7 mouse cellular contexts compared by ENCODE assay signal in genomic region chr9:114688953-114689407, GRCm38 (mm10). TPM values are rescaled to one million over a fixed set of nuclear protein-coding genes. Genes with fewer than 3 reads are reported as not detected.
DNase-seq lines count a peak whose midpoint lies in the region; ATAC-seq and TF ChIP-seq lines count a peak whose summit lies in the region.

No protein-coding gene starts in this region.

- peak overlapping the region; percentile 73 for H3K4me2 ChIP-seq in hindbrain, embryonic 12.5 days (replicated peaks)
- peak overlapping the region; percentile 84 for H3K4me2 ChIP-seq in liver, embryonic 16.5 days (ENCODE audit: low read depth, low read length)

- ATAC-seq in hindbrain, embryonic 12.5 days (ENCODE audit: low FRiP score), result peak; percentile 78
- ATAC-seq in liver, embryonic 16.5 days (ENCODE audit: low read depth), result peak; percentile 83
- 0 out of 2 replicates have a peak, but pooled peaks have one; percentile 26 for ATAC-seq in neutrophil, adult 5-6 weeks (ENCODE audit: extremely low read depth, insufficient number of reproducible peaks, low FRiP score, poor library complexity, severe bottlenecking)
- ATAC-seq in cerebellum, adult (ENCODE audit: insufficient number of reproducible peaks, low FRiP score, low TSS enrichment), result no peak

- TF ChIP-seq POLR2A in cortical plate, adult 2 months (IDR thresholded peaks at IDR 0.05; ENCODE audit: extremely low read depth, insufficient read depth, low read length), result no peak

- no peaks in the 10 kb centered on the region for H3K9me3 ChIP-seq in hindbrain, embryonic 12.5 days (replicated peaks)
- no peaks in the 10 kb centered on the region for H3K9me3 ChIP-seq in liver, embryonic 16.5 days (replicated peaks; ENCODE audit: control insufficient read depth, low read length)

- peaks cover 2% of the 10 kb centered on the region; the same call in 1 of the 2 replicates for H3K4me1 ChIP-seq in cortical plate, adult 2 months (ENCODE audit: control insufficient read depth, insufficient read depth, low read length)
- H3K4me1 ChIP-seq in hindbrain, embryonic 12.5 days, result peaks cover 23% of the 10 kb centered on the region
- peaks cover 21% of the 10 kb centered on the region for H3K4me1 ChIP-seq in liver, embryonic 16.5 days (ENCODE audit: control insufficient read depth, low read depth, low read length)

- H3K36me3 ChIP-seq in hindbrain, embryonic 12.5 days, result peaks cover 20% of the 10 kb centered on the region
- H3K36me3 ChIP-seq in liver, embryonic 16.5 days (ENCODE audit: control insufficient read depth, insufficient read depth), result peaks cover 4% of the 10 kb centered on the region

- DNase-seq in ovary, adult 18-20 months (ENCODE audit: low spot score), result peak; percentile 20
- DNase-seq in ovary, postnatal 14 days (ENCODE audit: low spot score), result no peak

- peak overlapping the region; percentile 98 for H3K27ac ChIP-seq in cortical plate, adult 2 months (ENCODE audit: insufficient read depth, low read length)
- peak overlapping the region; percentile 97 for H3K27ac ChIP-seq in hindbrain, embryonic 12.5 days
- H3K27ac ChIP-seq in liver, embryonic 16.5 days (ENCODE audit: low read length), result peak overlapping the region; percentile 96

- H3K27me3 ChIP-seq in hindbrain, embryonic 12.5 days, result no peaks in the 10 kb centered on the region
- no peaks in the 10 kb centered on the region for H3K27me3 ChIP-seq in liver, embryonic 16.5 days (ENCODE audit: control insufficient read depth, insufficient read depth, low read depth, low read length)

- H3K9ac ChIP-seq in hindbrain, embryonic 12.5 days, result peak overlapping the region; percentile 98
- peak overlapping the region; percentile 78 for H3K9ac ChIP-seq in liver, embryonic 16.5 days (ENCODE audit: low read depth, low read length)

- peak overlapping the region; percentile 79 for H3K4me3 ChIP-seq in cortical plate, adult 2 months (ENCODE audit: insufficient read depth, low read length)
- H3K4me3 ChIP-seq in hindbrain, embryonic 12.5 days, result peak overlapping the region; percentile 95
- peak overlapping the region; percentile 75 for H3K4me3 ChIP-seq in liver, embryonic 16.5 days (ENCODE audit: low read depth, low read length)

- TF ChIP-seq CTCF in cortical plate, adult 2 months (IDR thresholded peaks at IDR 0.05; ENCODE audit: extremely low read depth, insufficient read depth, low read length), result no peak

- WGBS in hindbrain, embryonic 12.5 days, result under 1% methylated on average over 49 of the region's 50 CpGs
- 0% methylated on average over 32 of the region's 50 CpGs for WGBS in liver, embryonic 16.5 days (ENCODE audit: insufficient replicate concordance)

RNA-seq across cellular contexts. Expression of gene Dync1li1, which starts 0.4 kb away (rescaled TPM):
- polyA plus RNA-seq in cortical plate, adult 2 months (2012; rRNA removed), result 57.8 and 57.9 TPM in 2 replicates
- polyA plus RNA-seq in hindbrain, embryonic 12.5 days (2016; fragmentation: Nextera tagmentation; extraction: Ambion mirVana), result 124 and 125 TPM in 2 replicates
- polyA plus RNA-seq in liver, embryonic 16.5 days (2015; fragmentation: Nextera tagmentation; extraction: Ambion mirVana), result 18.4 and 19.3 TPM in 2 replicates
- 68.3 and 74.4 TPM in 2 replicates for total RNA-seq in neutrophil, adult 5-6 weeks (2017)

RNA-seq across cellular contexts. Expression of gene Cmtm6, which starts 41.9 kb away (rescaled TPM):
- 22.8 and 23.8 TPM in 2 replicates for polyA plus RNA-seq in cortical plate, adult 2 months (2012; rRNA removed)
- polyA plus RNA-seq in hindbrain, embryonic 12.5 days (2016; fragmentation: Nextera tagmentation; extraction: Ambion mirVana), result 25.8 and 26.0 TPM in 2 replicates
- polyA plus RNA-seq in liver, embryonic 16.5 days (2015; fragmentation: Nextera tagmentation; extraction: Ambion mirVana), result 28.9 and 32.2 TPM in 2 replicates
- total RNA-seq in neutrophil, adult 5-6 weeks (2017), result 301 and 316 TPM in 2 replicates

RNA-seq across cellular contexts. Expression of gene Cnot10, which starts 49.0 kb away (rescaled TPM):
- polyA plus RNA-seq in cortical plate, adult 2 months (2012; rRNA removed), result 82.6 and 83.9 TPM in 2 replicates
- polyA plus RNA-seq in hindbrain, embryonic 12.5 days (2016; fragmentation: Nextera tagmentation; extraction: Ambion mirVana), result 67.2 and 71.9 TPM in 2 replicates
- 23.0 and 24.4 TPM in 2 replicates for polyA plus RNA-seq in liver, embryonic 16.5 days (2015; fragmentation: Nextera tagmentation; extraction: Ambion mirVana)
- total RNA-seq in neutrophil, adult 5-6 weeks (2017), result 43.1 and 48.4 TPM in 2 replicates
